ENCODE assay signal across 20 mouse cellular contexts in genomic region chr15:89165478-89165877, GRCm38 (mm10). TPM values are rescaled to one million over a fixed set of nuclear protein-coding genes. Genes with fewer than 3 reads are reported as not detected.
A peak's percentile ranks its signal among the peaks of the same experiment; 100 is the strongest.
DNase-seq lines count a peak whose midpoint lies in the region; ATAC-seq and TF ChIP-seq lines count a peak whose summit lies in the region.
"Had no signal": no experiment of that assay in that cellular context is flagged by ENCODE, and none has a peak within 500 bp of the region (broad histone marks: within the 10 kb centered on the region; RNA-seq: fewer than 3 reads in every experiment).

No protein-coding gene starts in this region.

- TF ChIP-seq CTCF in E14TG2a.4 (conservative IDR thresholded peaks at IDR 0.05; ENCODE audit: low read length): no peak

- H3K36me3 ChIP-seq in E14TG2a.4 (ENCODE audit: insufficient read depth, low read length): peaks cover 99% of the 10 kb centered on the region
- peaks cover 59% of the 10 kb centered on the region for H3K36me3 ChIP-seq in myocyte (ENCODE audit: control insufficient read depth, insufficient read depth)
- H3K36me3 ChIP-seq in kidney, embryonic 16.5 days (ENCODE audit: insufficient read depth, low read length): peaks cover 75% of the 10 kb centered on the region

- ATAC-seq in kidney, embryonic 16.5 days (ENCODE audit: low FRiP score, low TSS enrichment): no peak
- ATAC-seq: activated CD4-positive, CD25-positive, alpha-beta regulatory T cell, adult 4 months; CD4-positive, CD25-positive, alpha-beta regulatory T cell, adult 4 months; Patski had no signal

- H3K4me2 ChIP-seq in myocyte (ENCODE audit: low read depth): no peak overlapping the region
- H3K4me2 ChIP-seq in kidney, embryonic 16.5 days (replicated peaks; ENCODE audit: low read depth, low read length): no peak overlapping the region

- no peak overlapping the region for H3ac ChIP-seq in myocyte (ENCODE audit: control insufficient read depth, insufficient read length)

- H3K4me3 ChIP-seq in E14TG2a.4 (replicated peaks; ENCODE audit: low read length) (peak overlapping the region; percentile 27), myocyte (no peak overlapping the region)
- H3K4me3 ChIP-seq in kidney, embryonic 16.5 days (ENCODE audit: low read length): no peak overlapping the region

- H3K27ac ChIP-seq in kidney, embryonic 16.5 days (ENCODE audit: low read length): no peak overlapping the region

- H3K9me3 ChIP-seq in E14TG2a.4 (ENCODE audit: low read length): no peaks in the 10 kb centered on the region
- no peaks in the 10 kb centered on the region for H3K9me3 ChIP-seq in kidney, embryonic 16.5 days (ENCODE audit: low read length)
- H3K9me3 ChIP-seq: G1E had no signal

- no peak overlapping the region for H3K9ac ChIP-seq in kidney, embryonic 16.5 days (replicated peaks; ENCODE audit: low read length)

- WGBS in kidney, embryonic 16.5 days: 94% methylated on average over 12 of the region's 12 CpGs

- H3K4me1 ChIP-seq in E14TG2a.4 (replicated peaks; ENCODE audit: low read depth, low read length): peaks cover 77% of the 10 kb centered on the region
- peaks cover 30% of the 10 kb centered on the region for H3K4me1 ChIP-seq in kidney, embryonic 16.5 days (ENCODE audit: insufficient read depth, low read length)

- TF ChIP-seq POLR2A in myocyte (IDR thresholded peaks at IDR 0.05; ENCODE audit: insufficient read length, low read depth): no peak

- H3K79me2 ChIP-seq in myocyte (ENCODE audit: control insufficient read depth, insufficient read depth): peaks cover 26% of the 10 kb centered on the region

- no peak for DNase-seq in cerebellum, adult 8-10 months
- DNase-seq: adrenal gland, adult 2 months; adrenal gland, adult 8-10 months; adrenal gland, postnatal 10 days; adrenal gland, postnatal 14 days; adrenal gland, postnatal 25 days; adrenal gland, postnatal 36 days; B cell, adult 2 months; cerebellum, adult 11 months; cerebellum, adult 11-12 months; cerebellum, adult 18-20 months; cerebellum, adult 2 months had no signal

- no peaks in the 10 kb centered on the region for H3K27me3 ChIP-seq in E14TG2a.4 (ENCODE audit: insufficient read depth, low read length)
- no peaks in the 10 kb centered on the region for H3K27me3 ChIP-seq in myocyte (ENCODE audit: control insufficient read depth, insufficient read depth, insufficient read length)
- H3K27me3 ChIP-seq in kidney, embryonic 16.5 days (ENCODE audit: insufficient read depth, low read length): no peaks in the 10 kb centered on the region
- H3K27me3 ChIP-seq: CH12.LX, Patski had no signal

TF ChIP-seq in myocyte, 11 proteins besides CTCF, POLR2A, EP300 and RAD21:
- TF ChIP-seq MYOG (IDR thresholded peaks at IDR 0.05; ENCODE audit: control insufficient read depth in 1 of 3, insufficient read depth in 1 of 3, insufficient read length in 2 of 3, low read depth in 2 of 3) (peak; percentile 28 to 97 (median 91)), TCF3 (IDR thresholded peaks at IDR 0.05; ENCODE audit: insufficient read length, low read depth) (peak; percentile 78), MAX (IDR thresholded peaks at IDR 0.05; ENCODE audit: low read depth) (no peak), USF1 (IDR thresholded peaks at IDR 0.05; ENCODE audit: low read depth) (no peak), POLR2AphosphoS2 (IDR thresholded peaks at IDR 0.05; ENCODE audit: insufficient read length, low read depth) (no peak), MYOD1 (IDR thresholded peaks at IDR 0.05; ENCODE audit: control insufficient read depth in 1 of 3, insufficient read length in 2 of 3, low read depth in 2 of 3) (peak in 2 of 3 experiments; percentile 83 to 99), CEBPB (IDR thresholded peaks at IDR 0.05; ENCODE audit: insufficient read depth, poor library complexity, severe bottlenecking) (no peak), REST (IDR thresholded peaks at IDR 0.05; ENCODE audit: insufficient read depth, insufficient read length) (no peak), TCF12 (IDR thresholded peaks at IDR 0.05; ENCODE audit: insufficient read depth, poor library complexity, severe bottlenecking) (peak; percentile 36), E2F4 (IDR thresholded peaks at IDR 0.05; ENCODE audit: insufficient read depth) (no peak), SRF (IDR thresholded peaks at IDR 0.05; ENCODE audit: control insufficient read depth, insufficient read length, low read depth) (no peak)
TF ChIP-seq in myocyte: peak in this region for 4.

RNA-seq across cellular contexts. Expression of gene Plxnb2, which starts 15.1 kb away (rescaled TPM):
- polyA plus RNA-seq in myocyte (2012; fragmentation: generic; extraction: Trizol): 278 TPM
- 184 and 188 TPM in 2 replicates for polyA plus RNA-seq in kidney, embryonic 16.5 days (2015; fragmentation: Nextera tagmentation; extraction: Ambion mirVana)

RNA-seq across cellular contexts. Expression of gene Mapk11, which starts 16.1 kb away (rescaled TPM):
- polyA plus RNA-seq in myocyte (2012; fragmentation: generic; extraction: Trizol): 9.1 TPM
- 16.0 and 16.4 TPM in 2 replicates for polyA plus RNA-seq in kidney, embryonic 16.5 days (2015; fragmentation: Nextera tagmentation; extraction: Ambion mirVana)

RNA-seq across cellular contexts. Expression of gene Mapk12, which starts 25.0 kb away (rescaled TPM):
- polyA plus RNA-seq in myocyte (2012; fragmentation: generic; extraction: Trizol): 35.0 TPM
- 15.5 and 16.2 TPM in 2 replicates for polyA plus RNA-seq in kidney, embryonic 16.5 days (2015; fragmentation: Nextera tagmentation; extraction: Ambion mirVana)
- polyA plus RNA-seq: G1E had no signal

RNA-seq across cellular contexts. Expression of gene Dennd6b, which starts 30.8 kb away (rescaled TPM):
- polyA plus RNA-seq in myocyte (2012; fragmentation: generic; extraction: Trizol): 6.6 TPM
- polyA plus RNA-seq in kidney, embryonic 16.5 days (2015; fragmentation: Nextera tagmentation; extraction: Ambion mirVana): 20.4 and 21.9 TPM in 2 replicates

RNA-seq across cellular contexts. Expression of gene Hdac10, which starts 37.0 kb away (rescaled TPM):
- 11.7 TPM for polyA plus RNA-seq in myocyte (2012; fragmentation: generic; extraction: Trizol)
- 23.4 and 25.8 TPM in 2 replicates for polyA plus RNA-seq in kidney, embryonic 16.5 days (2015; fragmentation: Nextera tagmentation; extraction: Ambion mirVana)
